Mouse (Mus musculus): Measurements from ENCODE around the gene Gm7361.
"Not testable (repeated sequence)": the region's sequence is repeated elsewhere in the genome, so short reads cannot be mapped to it uniquely, and the experiment has no call there.

The Gm7361 gene

GRCm38 (mm10) chr5:26257391-26257790, at the start of gene Gm7361:
Gene Gm7361 (plus strand): TSS chr5:26257691.
- DNase-seq (ENCODE audit: low spot score) = not testable (repeated sequence)

DNA sequence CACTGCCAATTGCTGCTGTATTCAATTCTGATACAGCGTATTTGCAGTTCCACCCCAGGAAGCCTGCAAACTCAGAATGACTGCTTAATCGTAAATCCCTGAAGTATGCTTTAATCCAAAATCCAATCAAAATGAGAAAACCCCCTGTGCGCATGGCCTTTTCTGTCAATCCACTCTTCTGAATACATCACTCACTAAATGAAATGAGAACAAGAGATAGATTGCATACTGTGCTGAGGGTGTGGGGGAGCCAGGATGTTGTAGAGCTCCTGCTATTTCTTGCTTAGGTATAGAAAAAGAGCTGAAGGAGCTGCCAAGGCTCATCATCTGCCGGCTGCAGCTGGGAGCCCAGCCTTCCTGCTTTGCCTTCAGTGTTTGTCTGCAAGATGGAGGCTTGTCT, 46.5 kb upstream of the Gm7361 start:
- DNase-seq (ENCODE audit: low spot score) = no peak

DNA sequence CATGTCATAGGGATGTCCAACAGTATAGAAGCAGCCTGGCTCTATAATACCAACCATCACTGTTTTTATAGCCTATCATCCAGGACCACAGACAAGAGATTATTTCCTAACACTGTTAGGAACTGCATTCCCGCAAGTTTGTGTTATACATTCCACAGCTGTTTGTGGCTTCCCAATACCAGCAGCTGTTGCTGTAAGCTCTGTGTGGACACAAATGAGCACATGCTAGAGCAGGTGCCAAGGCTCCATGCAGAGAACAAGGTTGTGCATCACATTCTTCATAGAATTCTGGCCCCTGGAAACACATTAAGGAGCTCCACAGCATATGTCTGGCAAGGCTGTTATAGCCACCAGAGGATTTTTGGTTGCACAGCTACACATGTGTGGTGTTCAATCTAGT, 35.4 kb upstream of the Gm7361 start:
- no peak for DNase-seq (ENCODE audit: low spot score)

DNA sequence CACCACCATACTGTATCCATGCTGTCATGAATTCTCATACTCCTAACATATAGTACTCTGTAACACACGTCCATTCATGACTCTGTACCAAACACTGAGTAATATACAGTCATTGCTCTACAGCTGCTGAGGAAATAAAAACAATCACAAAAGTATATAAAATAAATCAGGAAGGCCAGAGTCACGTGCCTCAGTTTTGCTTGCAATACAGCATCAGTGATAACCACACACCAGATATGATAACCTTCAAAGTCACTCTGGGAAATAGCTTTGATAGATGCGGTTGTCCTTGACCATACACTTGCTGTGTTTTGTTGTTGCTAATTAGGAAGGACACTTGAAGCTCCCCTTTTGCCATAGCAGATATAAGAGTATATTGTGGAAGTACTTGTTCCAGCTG, 9.2 kb downstream of the Gm7361 start:
- DNase-seq (ENCODE audit: low spot score) = not testable (repeated sequence)

DNA sequence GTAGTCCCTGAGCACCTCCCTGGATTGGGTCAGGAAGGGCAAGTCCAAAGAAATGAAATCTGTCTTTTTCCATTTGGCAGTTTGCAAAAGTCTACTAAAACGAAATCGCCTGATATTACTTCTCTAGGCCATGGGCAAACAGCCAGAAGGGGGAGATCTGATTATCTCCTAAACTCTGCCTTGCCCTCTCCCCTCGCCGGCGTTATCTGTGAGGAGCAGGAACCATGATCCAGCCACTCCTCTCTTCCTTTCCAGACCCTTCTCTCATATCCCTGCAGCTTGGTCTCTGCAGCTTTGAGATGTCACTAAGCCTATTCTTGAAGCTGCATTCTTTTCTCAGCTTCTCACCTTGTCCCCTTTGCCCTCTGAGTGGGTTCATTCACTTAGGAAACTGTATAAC, 22.9 kb downstream of the Gm7361 start:
- DNase-seq (ENCODE audit: low spot score) = no peak

DNA sequence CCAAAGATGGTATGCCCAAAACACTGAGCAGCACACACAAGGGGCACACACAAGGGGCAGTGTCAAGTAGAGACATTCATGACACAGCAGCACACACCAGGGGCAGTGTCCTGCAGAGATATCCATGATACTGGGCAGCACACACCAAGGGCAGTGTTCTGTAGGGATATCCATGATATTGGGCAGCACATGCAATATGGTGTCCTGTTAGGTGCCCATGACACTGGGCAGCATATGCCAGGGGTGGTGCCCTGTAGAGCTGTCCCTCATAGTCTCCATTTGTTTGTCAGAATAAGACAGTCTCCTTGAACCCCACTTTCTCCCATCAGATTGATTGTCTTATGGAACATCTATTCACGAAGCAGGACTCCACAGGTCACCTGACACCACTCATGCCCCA, 24.2 kb downstream of the Gm7361 start:
- DNase-seq (ENCODE audit: low spot score) = no peak

- DNase-seq (ENCODE audit: low spot score) = peak; percentile 80
Observed at GRCm38 (mm10) chr5:26282282-26282681, 24.8 kb downstream of the Gm7361 start.

- no peak for DNase-seq (ENCODE audit: low spot score)
Observed at GRCm38 (mm10) chr5:26283399-26283798, 25.9 kb downstream of the Gm7361 start.

DNA sequence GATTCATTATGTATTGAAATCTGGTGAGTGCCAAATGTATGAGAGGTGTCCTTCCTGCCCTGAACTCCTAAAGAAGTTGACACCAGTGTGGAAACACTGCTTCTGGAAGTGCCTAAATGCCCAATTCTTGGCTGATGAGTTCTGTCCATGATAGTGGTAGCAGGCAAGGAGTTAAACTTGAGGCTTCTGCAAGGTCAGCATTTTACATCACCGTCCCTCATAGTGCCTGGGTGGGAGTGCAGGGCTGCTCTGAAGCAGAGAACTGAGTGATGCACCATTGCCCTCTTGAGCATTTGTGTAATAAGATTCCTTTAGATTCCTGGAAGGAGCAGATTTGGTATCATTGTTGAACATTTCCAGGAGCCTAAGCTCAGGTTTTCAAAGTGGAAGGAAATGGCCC, 34.1 kb downstream of the Gm7361 start:
- no peak for DNase-seq (ENCODE audit: low spot score)

DNA sequence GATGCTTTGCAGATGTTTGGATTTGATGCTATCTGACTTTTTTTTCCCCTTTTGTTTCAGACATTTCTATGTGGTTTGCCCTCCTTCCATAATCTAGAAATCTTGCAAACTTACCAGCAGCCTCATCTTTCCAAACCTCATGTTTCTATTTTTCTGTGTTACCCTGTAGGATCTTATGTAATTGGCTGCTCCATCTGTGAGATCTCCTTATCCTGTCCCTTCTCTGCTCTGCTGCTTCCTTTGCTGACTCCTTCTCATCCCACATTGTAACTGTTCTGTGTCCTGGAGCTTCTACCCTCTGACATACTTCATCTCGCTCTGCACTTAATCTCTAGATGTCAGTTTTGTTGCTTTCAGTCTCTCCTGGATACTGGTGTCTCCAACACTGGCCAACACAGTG, 35.8 kb downstream of the Gm7361 start:
- no peak for DNase-seq (ENCODE audit: low spot score)
